Mouse (Mus musculus) inflammation-experienced regulatory T-cells, adult 6 months (primary cell): ENCODE measurements around the gene Ckap2. TPM values are rescaled to one million over a fixed set of nuclear protein-coding genes. Genes with fewer than 3 reads are reported as not detected.

Source experiments
- ATAC-seq: one replicate; pipeline ENCODE4 v1.8.0; 2017
- polyA plus RNA-seq, 3 experiments: library from polyadenylated mRNA; unstranded; fragments of 100-300 nt; shearing (Covaris generic); gene quantifications; one replicate each; pipeline ENCODE4 v1.2.1; 2017

The Ckap2 gene
- 10 to 100 TPM in 1 of 3 experiments, 1 to 10 TPM in 2; 3.0 to 32.7 (median 3.6) TPM for polyA plus RNA-seq

GRCm38 (mm10) chr8:22185431-22186397 is at the start of gene Ckap2:
TSS of gene Ckap2 (minus strand) at chr8:22185819.
- peak; percentile 96 for ATAC-seq

- ATAC-seq, result peak; percentile 32
These were observed 43.0 kb upstream of the Ckap2 start for GRCm38 (mm10) chr8:22228621-22229020.

- ATAC-seq, result peak; percentile 53
These were observed 41.6 kb upstream of the Ckap2 start, which contains the start of gene Thsd1 for GRCm38 (mm10) chr8:22227061-22227877. TSS of gene Thsd1 (plus strand) at chr8:22227313.

GRCm38 (mm10) chr8:22226361-22226760 is 40.7 kb upstream of the Ckap2 start:
- ATAC-seq, result no peak

- ATAC-seq, result no peak
These were observed 29.2 kb upstream of the Ckap2 start for GRCm38 (mm10) chr8:22214826-22215225.

GRCm38 (mm10) chr8:22209012-22209411 is 23.4 kb upstream of the Ckap2 start:
- no peak for ATAC-seq

GRCm38 (mm10) chr8:22207535-22207934 is 21.9 kb upstream of the Ckap2 start:
- ATAC-seq, result no peak

- ATAC-seq, result no peak
These were observed 13.9 kb upstream of the Ckap2 start for GRCm38 (mm10) chr8:22199481-22199880.

GRCm38 (mm10) chr8:22197914-22198313 is 12.3 kb upstream of the Ckap2 start:
- no peak for ATAC-seq

- peak; percentile 55 for ATAC-seq
These were observed 7.9 kb upstream of the Ckap2 start for GRCm38 (mm10) chr8:22193432-22194010.

- peak; percentile 86 for ATAC-seq
These were observed 7.2 kb upstream of the Ckap2 start, which contains the start of gene Vps36 for GRCm38 (mm10) chr8:22192660-22193431. TSS of gene Vps36 (plus strand) at chr8:22192809.

- ATAC-seq, result peak; percentile 20
These were observed 735 bp downstream of the Ckap2 start for GRCm38 (mm10) chr8:22184884-22185283.

GRCm38 (mm10) chr8:22175966-22176365 is 9.7 kb downstream of the Ckap2 start:
- ATAC-seq, result no peak

GRCm38 (mm10) chr8:22169167-22169566 is 16.5 kb downstream of the Ckap2 start:
- ATAC-seq, result no peak

- ATAC-seq, result peak; percentile 94
These were observed 19.5 kb downstream of the Ckap2 start, which contains the start of gene Nek3 for GRCm38 (mm10) chr8:22166080-22166603. TSS of gene Nek3 (minus strand) at chr8:22166435.

- ATAC-seq, result peak; percentile 40
These were observed 20.2 kb downstream of the Ckap2 start for GRCm38 (mm10) chr8:22165251-22166079.

- no peak for ATAC-seq
These were observed 21.2 kb downstream of the Ckap2 start for GRCm38 (mm10) chr8:22164431-22164830.

- ATAC-seq, result no peak
These were observed 23.4 kb downstream of the Ckap2 start for GRCm38 (mm10) chr8:22162206-22162605.

GRCm38 (mm10) chr8:22150345-22150663 is 35.3 kb downstream of the Ckap2 start:
- ATAC-seq, result no peak

GRCm38 (mm10) chr8:22149643-22150344 is 35.8 kb downstream of the Ckap2 start:
- no peak for ATAC-seq
